Mouse (Mus musculus) ovary, postnatal 10 days (tissue): Measurements from ENCODE around the gene Senp1.

Source experiments
- DNase-seq: peaks from one replicate; pipeline ENCODE4 v3.0.0; 2022; ENCODE audit warnings: low spot score

Gene Senp1

GRCm38 (mm10) chr15:98107703-98108296 lies 14.3 kb upstream of the Senp1 start:
- DNase-seq: no peak

- DNase-seq: no peak
Measured at GRCm38 (mm10) chr15:98107230-98107629, 13.7 kb upstream of the Senp1 start.

GRCm38 (mm10) chr15:98106506-98106905 lies 13.0 kb upstream of the Senp1 start:
- no peak for DNase-seq

GRCm38 (mm10) chr15:98102401-98102800 lies 8.9 kb upstream of the Senp1 start:
- no peak for DNase-seq

- no peak for DNase-seq
Measured at GRCm38 (mm10) chr15:98098519-98098918, 5.0 kb upstream of the Senp1 start.

GRCm38 (mm10) chr15:98096957-98097356 lies 3.4 kb upstream of the Senp1 start:
- no peak for DNase-seq

GRCm38 (mm10) chr15:98094905-98095304 lies 1.4 kb upstream of the Senp1 start:
- no peak for DNase-seq

GRCm38 (mm10) chr15:98092372-98093120 lies 998 bp downstream of the Senp1 start, which contains the start of gene Pfkm:
Gene Pfkm, plus strand, starts transcription at chr15:98092589.
- peak; percentile 42 for DNase-seq

- DNase-seq: no peak
Measured at GRCm38 (mm10) chr15:98091841-98092240, 1.7 kb downstream of the Senp1 start.

- DNase-seq: no peak
Measured at GRCm38 (mm10) chr15:98089421-98090183, 3.9 kb downstream of the Senp1 start.

GRCm38 (mm10) chr15:98088889-98089288 lies 4.7 kb downstream of the Senp1 start:
- DNase-seq: no peak

GRCm38 (mm10) chr15:98076901-98077300 lies 16.6 kb downstream of the Senp1 start:
- DNase-seq: no peak

GRCm38 (mm10) chr15:98075034-98075433 lies 18.5 kb downstream of the Senp1 start:
- DNase-seq: no peak

- DNase-seq: no peak
Measured at GRCm38 (mm10) chr15:98074521-98074920, 19.0 kb downstream of the Senp1 start.

- no peak for DNase-seq
Measured at GRCm38 (mm10) chr15:98070376-98070775, 23.2 kb downstream of the Senp1 start.

- DNase-seq: no peak
Measured at GRCm38 (mm10) chr15:98069566-98070245, 23.8 kb downstream of the Senp1 start.

GRCm38 (mm10) chr15:98068506-98068905 lies 25.0 kb downstream of the Senp1 start:
- no peak for DNase-seq

GRCm38 (mm10) chr15:98067492-98067891 lies 26.1 kb downstream of the Senp1 start:
- DNase-seq: no peak

GRCm38 (mm10) chr15:98066602-98067001 lies 26.9 kb downstream of the Senp1 start:
- DNase-seq: no peak

GRCm38 (mm10) chr15:98065881-98066280 lies 27.7 kb downstream of the Senp1 start:
- no peak for DNase-seq

GRCm38 (mm10) chr15:98055246-98055645 lies 38.3 kb downstream of the Senp1 start:
- no peak for DNase-seq

- no peak for DNase-seq
Measured at GRCm38 (mm10) chr15:98051685-98052084, 41.9 kb downstream of the Senp1 start.
